In genomic region chr7:66966541-66967205, GRCm38 (mm10) we compare ENCODE assay signal across 8 mouse cellular contexts.
DNase-seq lines count a peak whose midpoint lies in the region.

No protein-coding gene starts in this region.

- WGBS in midbrain, embryonic 10.5 days: 78% methylated on average over 6 of the region's 6 CpGs

- no peaks in the 10 kb centered on the region for H3K36me3 ChIP-seq in midbrain, embryonic 10.5 days

- H3K9me3 ChIP-seq in midbrain, embryonic 10.5 days (replicated peaks): no peaks in the 10 kb centered on the region

- DNase-seq in embryo, embryonic 10 days (ENCODE audit: low spot score): peak; percentile 51
- no peak for DNase-seq in embryo, embryonic 9.5 days (ENCODE audit: extremely low spot score)
- DNase-seq in testis, postnatal 10 days (ENCODE audit: low spot score): peak; percentile 21
- no peak for DNase-seq in testis, postnatal 14 days (ENCODE audit: low spot score)
- no peak for DNase-seq in midbrain, embryonic 10.5 days (ENCODE audit: low spot score)
- DNase-seq in urinary bladder, adult 18-20 months (ENCODE audit: low spot score in 2 of 2): no peak
- no peak for DNase-seq in cerebellum, adult 9-11 months
- no peak for DNase-seq in B cell, adult 2 months

- H3K27ac ChIP-seq in midbrain, embryonic 10.5 days (replicated peaks): peak overlapping the region; percentile 61

- H3K4me1 ChIP-seq in midbrain, embryonic 10.5 days: peaks cover 35% of the 10 kb centered on the region

- H3K4me3 ChIP-seq in midbrain, embryonic 10.5 days: no peak overlapping the region

- no peaks in the 10 kb centered on the region for H3K27me3 ChIP-seq in midbrain, embryonic 10.5 days (ENCODE audit: low read depth, poor library complexity, severe bottlenecking)

Comparison
In these comparisons a context has a peak if more than half of its experiments do, and no peak if none do; other contexts are left out.
1. DNase-seq: peak in embryo, embryonic 10 days (single experiment) and testis, postnatal 10 days (single experiment); none in embryo, embryonic 9.5 days (single experiment), testis, postnatal 14 days (single experiment), midbrain, embryonic 10.5 days (single experiment), urinary bladder, adult 18-20 months (0 of 2), cerebellum, adult 9-11 months (single experiment) and B cell, adult 2 months (0 of 2).